Mouse (Mus musculus) ES-E14 (cell line): Measurements from ENCODE around the gene Gbp9. TPM values are rescaled to one million over a fixed set of nuclear protein-coding genes. Genes with fewer than 3 reads are reported as not detected.
"Not testable (repeated sequence)": the region's sequence is repeated elsewhere in the genome, so short reads cannot be mapped to it uniquely, and the experiment has no call there.

Source experiments
- DNase-seq: peaks from one replicate; pipeline ENCODE4 v3.0.0-alpha.2; 2013; ENCODE audit warnings: low read depth, low spot score
- H3K27ac ChIP-seq: 2 replicates; pipeline ENCODE4 v1.5.1; 2012; ENCODE audit warnings: low read depth, mild to moderate bottlenecking, low read length, moderate library complexity, mixed read lengths; ENCODE audit not compliant: poor library complexity, insufficient read depth, severe bottlenecking
- H3K36me3 ChIP-seq: 2 replicates; pipeline ENCODE4 v1.6.1; 2012; ENCODE audit warnings: mild to moderate bottlenecking, low read length, moderate library complexity, mixed read lengths; ENCODE audit not compliant: control insufficient read depth, poor library complexity, insufficient read depth, severe bottlenecking
- H3K4me1 ChIP-seq, 2 experiments: fragments of 150-350 bp in 1 of 2; sonication (generic) in 1 of 2; 2 replicates each; pipeline ENCODE4 v1.6.1; 2012; ENCODE audit warnings: low read length in 2 of 2, mild to moderate bottlenecking in 1 of 2, mixed read lengths in 1 of 2; ENCODE audit not compliant: control insufficient read depth in 2 of 2, insufficient read depth in 2 of 2, poor library complexity in 1 of 2
- H3K4me3 ChIP-seq, 2 experiments: fragments of 150-350 bp in 1 of 2; sonication (generic) in 1 of 2; 2 replicates each; pipeline ENCODE4 v1.5.1; 2012; ENCODE audit warnings: low read length in 2 of 2, low read depth in 1 of 2, mild to moderate bottlenecking in 1 of 2, mixed read lengths in 1 of 2; ENCODE audit not compliant: insufficient read depth in 1 of 2, poor library complexity in 1 of 2, severe bottlenecking in 1 of 2
- H3K9ac ChIP-seq: 2 replicates; pipeline ENCODE4 v1.6.1; 2012; ENCODE audit warnings: low read depth, mild to moderate bottlenecking, low read length, mixed read lengths; ENCODE audit not compliant: poor library complexity, insufficient read depth, severe bottlenecking
- H3K9me3 ChIP-seq: fragments of 150-350 bp; sonication (generic); 2 replicates; pipeline ENCODE4 v1.6.1; 2012; ENCODE audit warnings: low read depth, mild to moderate bottlenecking, low read length; ENCODE audit not compliant: control insufficient read depth, insufficient read depth
- CHD2 ChIP-seq: IDR thresholded peaks from 2 replicates; pipeline ENCODE4 v1.6.1; 2014; ENCODE audit warnings: mild to moderate bottlenecking, low read depth, low read length, inconsistent platforms
- HCFC1 ChIP-seq: IDR thresholded peaks from 2 replicates; pipeline ENCODE4 v1.6.1; 2012; ENCODE audit warnings: low read length, inconsistent platforms, borderline replicate concordance; ENCODE audit not compliant: insufficient read depth
- MAFK ChIP-seq: IDR thresholded peaks from 2 replicates; pipeline ENCODE4 v1.6.1; 2014; ENCODE audit warnings: mild to moderate bottlenecking, low read depth, low read length, inconsistent platforms; ENCODE audit not compliant: insufficient read depth
- ZC3H11A ChIP-seq: IDR thresholded peaks from 2 replicates; pipeline ENCODE4 v1.6.1; 2012; ENCODE audit warnings: low read depth, mild to moderate bottlenecking, inconsistent platforms, low read length, borderline replicate concordance
- ZNF384 ChIP-seq: IDR thresholded peaks from 2 replicates; pipeline ENCODE4 v1.6.1; 2012; ENCODE audit warnings: low read depth, low read length, inconsistent platforms
- in situ Hi-C, 2 experiments: fragments of 600-800 bp; cut with MboI; formaldehyde crosslinking; loops; one replicate each; pipeline ENCODE4 v1.15.1; 2025; ENCODE audit warnings: low sequenced_read_pairs in 2 of 2, inconsistent platforms in 1 of 2; ENCODE audit not compliant: unreplicated experiment in 2 of 2
- total RNA-seq: library from RNA; depleted of rRNA; stranded (reverse); fragments of 300-350 nt; gene quantifications from 2 replicates; pipeline ENCODE4 v1.2.3, GENCODE M21; 2012

Gbp9 gene
- total RNA-seq, 1 experiment: 1.5 TPM

DNA sequence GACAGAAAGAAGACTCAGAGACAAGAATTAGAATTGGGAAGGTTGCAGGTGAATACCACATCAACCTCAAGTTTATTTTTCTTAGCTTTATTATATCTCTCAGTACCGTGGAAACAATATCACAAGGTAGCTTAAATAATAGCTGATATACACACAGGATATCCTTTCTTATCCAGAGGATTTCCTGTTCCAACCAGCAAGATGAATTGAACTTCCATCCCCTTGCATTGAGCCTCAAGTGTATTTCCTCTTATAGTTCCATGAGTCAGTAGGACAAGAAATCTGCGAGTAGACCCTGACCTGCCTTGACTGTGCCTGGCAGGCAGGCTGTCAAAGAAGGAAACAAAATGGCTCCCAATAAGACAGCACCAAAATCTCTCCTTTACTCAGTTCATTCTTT, 23.6 kb downstream of the Gbp9 start:
- in situ Hi-C loops: no loop called here

DNA sequence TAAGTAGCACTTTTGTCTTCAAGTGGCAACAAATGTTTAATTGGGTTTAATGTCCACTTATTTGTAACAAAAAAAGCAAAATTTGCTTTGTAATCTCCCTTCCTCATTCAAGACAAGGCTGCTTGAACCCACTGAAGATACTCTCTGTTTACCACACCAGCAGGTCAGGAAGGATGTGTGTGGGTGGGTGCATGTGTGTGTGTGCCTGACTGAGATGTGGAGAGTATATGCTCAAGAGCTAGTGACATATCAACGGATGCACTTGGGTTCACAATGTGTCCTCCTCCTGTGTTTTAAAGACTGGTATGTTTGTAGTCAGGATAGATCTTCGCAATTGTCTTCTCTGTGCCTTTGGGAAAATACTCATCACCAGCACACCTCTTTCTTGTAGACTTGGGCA, 24.6 kb downstream of the Gbp9 start:
- no peaks in the 10 kb centered on the region for H3K9me3 ChIP-seq
- DNase-seq: no peak
- no peak overlapping the region for H3K9ac ChIP-seq
- in situ Hi-C loops: no loop called here
- no peak overlapping the region for H3K27ac ChIP-seq
- no peak overlapping the region for H3K4me3 ChIP-seq
- no peaks in the 10 kb centered on the region for H3K36me3 ChIP-seq
- no peak for TF ChIP-seq CHD2
- no peaks in the 10 kb centered on the region for H3K4me1 ChIP-seq

More for the DNA sequence above, 23.6 kb downstream of the Gbp9 start:
- no peak for DNase-seq
- no peak overlapping the region for H3K9ac ChIP-seq
- H3K36me3 ChIP-seq: no peaks in the 10 kb centered on the region
- TF ChIP-seq ZC3H11A (no peak), ZNF384 (no peak), CHD2 (no peak), HCFC1 (no peak), MAFK (no peak)
- H3K9me3 ChIP-seq: no peaks in the 10 kb centered on the region
- H3K27ac ChIP-seq: no peak overlapping the region
- H3K4me3 ChIP-seq: no peak overlapping the region
- no peaks in the 10 kb centered on the region for H3K4me1 ChIP-seq

DNA sequence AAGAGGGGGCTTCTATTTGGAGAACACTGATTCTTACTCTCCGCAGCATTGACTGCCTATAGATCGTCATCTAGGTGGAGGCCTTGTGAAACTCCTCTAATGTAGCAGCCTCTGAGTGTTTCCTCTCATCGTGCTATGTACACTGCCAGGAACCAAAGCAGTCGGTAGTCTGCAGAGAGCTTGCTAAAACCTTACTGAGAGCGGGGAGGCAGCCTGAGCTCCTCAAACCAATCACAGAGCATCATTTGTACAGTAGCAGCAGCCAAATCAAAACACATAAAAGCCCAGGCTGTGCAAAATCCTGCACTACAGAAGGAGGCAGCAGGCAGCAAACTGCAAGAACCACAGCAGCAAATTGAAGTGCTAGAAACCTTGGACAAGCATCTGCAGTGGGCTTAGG, 25.7 kb downstream of the Gbp9 start:
- no peak for DNase-seq
- Histone ChIP-seq H3K4me1 (no peaks in the 10 kb centered on the region), H3K4me3 (no peak overlapping the region), H3K9me3 (no peaks in the 10 kb centered on the region), H3K9ac (no peak overlapping the region), H3K27ac (no peak overlapping the region), H3K36me3 (no peaks in the 10 kb centered on the region)
- TF ChIP-seq CHD2 (no peak), ZNF384 (no peak), HCFC1 (no peak), ZC3H11A (no peak), MAFK (no peak)
- in situ Hi-C loops: no loop called here

DNA sequence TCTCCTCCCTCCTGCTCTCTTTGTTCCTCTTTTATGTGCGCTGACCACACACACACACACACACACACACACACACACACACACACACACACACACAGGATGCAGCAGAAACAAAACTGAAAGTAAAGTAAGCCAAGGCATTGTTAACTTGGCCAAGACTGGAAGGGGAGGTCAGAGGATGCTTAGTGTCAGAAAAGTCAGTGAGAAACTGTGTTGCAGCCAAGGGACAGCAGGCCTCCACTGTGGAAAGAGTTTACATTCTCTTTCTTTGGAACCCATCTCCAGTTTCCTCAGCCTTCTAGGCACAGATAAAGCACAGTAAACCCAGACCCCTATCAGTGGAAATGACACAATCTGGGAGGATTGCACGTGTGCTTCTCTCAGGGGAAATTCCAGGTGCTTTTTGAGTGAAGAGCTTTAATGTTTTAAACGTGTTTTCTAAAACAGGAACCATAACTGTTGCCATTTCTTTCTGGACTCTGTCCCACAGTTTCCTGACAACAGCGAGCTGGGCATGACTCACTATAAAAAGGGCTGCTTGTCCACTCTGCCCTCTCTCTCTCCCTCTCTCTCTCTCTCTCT, 29.0 kb downstream of the Gbp9 start:
- H3K27ac ChIP-seq, DNase-seq, H3K4me3 ChIP-seq, H3K4me1 ChIP-seq, H3K9me3 ChIP-seq, H3K9ac ChIP-seq, in situ Hi-C loops, H3K36me3 ChIP-seq: not testable (repeated sequence)

DNA sequence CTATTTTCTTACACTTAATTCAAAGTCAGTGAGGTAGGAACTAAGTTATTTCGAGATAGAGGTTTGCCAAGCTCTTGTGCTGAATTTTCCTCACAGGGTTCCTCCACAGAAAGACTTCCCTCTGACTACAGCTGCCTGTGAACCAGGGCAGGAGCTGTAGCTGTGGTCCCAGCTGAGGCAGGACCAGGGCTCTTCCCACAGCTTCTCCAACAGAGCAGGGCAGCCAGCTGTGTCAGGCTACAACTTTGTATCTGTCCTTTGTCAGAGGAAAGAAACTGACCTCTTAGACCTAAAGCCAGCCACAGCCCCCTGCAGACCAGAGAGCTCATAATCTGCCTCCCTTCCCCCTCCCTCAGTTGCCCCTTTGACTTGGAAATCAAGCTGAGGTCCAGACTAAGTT, 29.6 kb downstream of the Gbp9 start:
- H3K9ac ChIP-seq, H3K9me3 ChIP-seq, H3K4me3 ChIP-seq, H3K36me3 ChIP-seq, in situ Hi-C loops, H3K27ac ChIP-seq, DNase-seq, H3K4me1 ChIP-seq: not testable (repeated sequence)

DNA sequence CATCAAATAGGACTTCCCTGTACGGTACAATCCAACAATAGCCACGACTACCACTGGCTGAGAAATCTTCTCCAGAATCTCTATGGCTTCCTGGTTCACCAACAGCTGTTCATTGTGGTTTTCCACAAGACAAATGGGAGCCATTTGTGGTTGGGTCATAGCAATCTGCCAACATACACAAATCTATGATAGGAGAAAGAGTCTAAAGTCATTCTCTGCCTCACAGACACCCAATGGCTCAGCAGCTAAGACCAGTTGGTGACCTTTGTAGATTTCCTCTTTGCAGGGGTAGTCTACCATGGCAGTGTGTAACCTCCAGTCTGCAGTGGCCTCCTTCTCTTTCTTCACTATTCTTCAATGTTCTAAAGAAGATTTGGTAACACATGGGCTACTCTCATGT, 33.6 kb downstream of the Gbp9 start:
- in situ Hi-C loops, H3K36me3 ChIP-seq, H3K4me3 ChIP-seq, H3K9me3 ChIP-seq, H3K4me1 ChIP-seq, H3K27ac ChIP-seq, H3K9ac ChIP-seq, DNase-seq: not testable (repeated sequence)
